Mouse (Mus musculus): Measurements from ENCODE around the gene Tmem115. TPM values are rescaled to one million over a fixed set of nuclear protein-coding genes. Genes with fewer than 3 reads are reported as not detected.
A peak's percentile ranks its signal among the peaks of the same experiment; 100 is the strongest.

Tmem115 gene
- total RNA-seq, 2 experiments from 2014 or later, result 14.8 to 15.2 TPM

DNA sequence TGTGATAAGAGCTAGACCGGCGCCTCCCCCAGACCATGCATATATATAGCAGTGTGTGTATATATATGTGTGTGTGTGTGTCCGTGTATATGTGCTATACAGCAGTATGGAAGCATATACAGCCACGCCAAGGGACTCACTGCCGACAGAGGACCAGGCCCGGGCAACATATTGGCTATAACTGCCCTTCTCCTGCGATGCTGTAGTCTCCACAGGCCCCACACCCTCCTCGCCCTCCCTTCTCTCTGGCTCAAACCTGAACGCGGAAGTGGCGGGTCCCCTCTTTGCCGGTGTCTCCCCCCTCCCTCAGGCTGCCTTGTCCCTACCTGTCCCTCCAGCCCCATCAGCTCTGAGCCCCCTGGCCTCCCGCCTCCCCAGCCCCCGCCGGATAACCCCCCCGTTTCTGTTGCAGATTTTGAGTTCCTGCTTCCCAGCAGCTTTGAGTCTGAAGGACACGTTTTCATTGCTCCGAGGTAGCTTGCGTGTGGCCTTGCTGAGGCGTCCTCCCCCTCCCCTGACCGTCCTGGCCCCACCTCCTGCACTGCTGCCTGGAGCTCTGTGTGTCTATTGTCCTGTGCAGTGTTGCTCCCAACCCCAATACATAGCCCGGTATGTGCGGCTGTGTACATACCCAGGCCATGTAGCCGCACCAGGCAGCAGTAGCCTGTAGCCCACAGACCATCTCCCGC, 11.9 kb upstream of the Tmem115 start:
- DNase-seq, result no peak

DNA sequence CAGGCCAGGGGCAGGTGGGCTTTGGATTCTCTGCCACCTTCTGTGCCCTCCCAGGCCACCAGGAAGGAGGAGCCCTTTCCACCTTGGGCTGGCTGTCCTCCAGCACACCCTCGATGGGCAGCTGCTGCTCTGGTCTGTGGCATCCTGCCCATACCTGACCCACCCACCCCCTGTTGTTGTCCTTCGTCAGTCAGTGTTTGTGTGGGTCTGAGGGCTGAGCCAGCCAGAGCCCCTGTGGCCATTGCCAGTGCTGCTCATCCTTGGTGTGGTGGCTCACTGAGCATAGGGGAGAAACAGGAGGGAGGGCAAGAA, 11.4 kb upstream of the Tmem115 start:
- DNase-seq, result no peak

DNA sequence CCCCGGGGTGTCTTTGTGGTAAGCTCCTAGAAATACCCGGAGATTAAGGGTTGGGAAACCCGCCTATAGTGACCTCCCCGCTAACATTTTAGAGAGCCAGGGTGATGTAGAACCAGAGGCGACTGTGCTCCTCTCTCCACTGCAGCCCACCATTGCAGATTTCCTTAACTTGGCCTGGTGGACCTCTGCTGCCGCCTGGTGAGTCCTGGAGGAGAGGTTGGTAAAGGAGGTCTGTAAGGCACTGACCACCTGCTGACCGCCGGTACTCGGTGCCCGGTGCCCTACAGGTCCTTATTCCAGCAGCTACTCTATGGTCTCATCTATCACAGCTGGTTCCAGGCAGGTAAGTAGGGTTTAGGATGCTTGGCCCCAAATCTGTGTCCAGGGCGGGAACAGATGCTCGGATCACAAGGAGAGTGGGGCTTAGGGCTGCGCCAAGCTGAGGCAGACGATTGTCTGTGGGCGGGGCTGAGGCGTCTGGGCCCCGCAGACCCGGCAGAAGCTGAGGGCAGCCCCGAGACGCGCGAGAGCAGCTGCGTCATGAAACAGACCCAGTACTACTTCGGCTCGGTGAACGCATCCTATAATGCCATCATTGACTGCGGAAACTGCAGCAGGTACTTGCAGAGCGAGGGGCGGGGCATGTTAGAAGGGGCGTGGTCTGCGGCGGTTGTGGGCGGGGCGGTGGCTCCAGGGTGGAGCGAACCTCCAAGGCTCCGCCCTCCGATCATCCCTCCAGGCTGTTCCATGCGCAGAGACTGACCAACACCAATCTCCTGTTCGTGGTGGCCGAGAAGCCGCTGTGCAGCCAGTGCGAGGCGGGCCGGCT, 7.3 kb upstream of the Tmem115 start:
- peak; percentile 53 for DNase-seq

DNA sequence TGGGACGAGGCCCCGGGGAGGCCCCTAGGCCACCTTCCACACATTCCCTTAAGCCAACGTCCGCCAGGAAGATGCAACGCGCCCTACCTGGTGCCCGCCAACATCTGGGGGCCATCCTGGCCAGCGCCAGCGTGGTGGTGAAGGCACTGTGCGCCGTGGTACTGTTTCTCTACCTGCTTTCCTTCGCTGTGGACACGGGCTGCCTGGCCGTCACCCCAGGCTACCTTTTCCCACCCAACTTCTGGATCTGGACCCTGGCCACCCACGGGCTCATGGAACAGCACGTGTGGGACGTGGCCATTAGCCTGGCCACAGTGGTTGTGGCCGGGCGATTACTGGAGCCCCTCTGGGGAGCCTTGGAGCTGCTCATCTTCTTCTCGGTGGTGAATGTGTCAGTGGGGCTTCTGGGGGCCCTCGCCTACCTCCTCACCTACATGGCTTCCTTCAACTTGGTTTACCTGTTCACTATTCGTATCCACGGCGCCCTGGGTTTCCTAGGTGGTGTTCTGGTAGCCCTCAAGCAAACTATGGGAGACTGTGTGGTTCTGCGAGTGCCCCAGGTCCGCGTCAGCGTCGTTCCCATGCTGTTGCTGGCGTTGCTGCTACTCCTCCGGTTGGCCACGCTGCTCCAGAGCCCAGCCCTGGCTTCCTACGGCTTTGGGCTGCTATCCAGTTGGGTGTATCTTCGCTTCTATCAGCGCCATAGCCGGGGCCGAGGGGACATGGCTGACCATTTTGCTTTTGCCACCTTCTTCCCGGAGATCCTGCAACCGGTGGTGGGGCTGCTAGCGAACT, 860 bp downstream of the Tmem115 start:
- no peak for DNase-seq

DNA sequence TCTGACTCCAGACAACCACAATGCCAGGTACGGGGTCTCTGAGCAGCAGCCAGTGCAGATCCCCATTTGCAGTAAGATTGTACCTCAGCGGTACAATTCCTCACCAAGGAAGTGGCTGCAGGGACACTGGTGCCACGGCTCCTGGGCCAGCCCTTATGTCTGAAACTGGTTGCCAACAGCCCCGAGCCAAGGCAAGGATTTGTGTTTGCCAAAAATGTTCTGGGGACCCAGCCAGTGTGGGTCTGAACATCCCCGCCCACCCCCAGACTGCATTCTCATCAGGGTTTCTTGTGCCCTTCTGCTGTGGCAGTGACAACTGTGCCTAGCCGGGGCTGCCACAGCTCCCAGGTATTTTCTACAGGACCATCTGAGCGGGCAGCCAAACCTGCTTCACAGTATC, 4.5 kb downstream of the Tmem115 start:
- DNase-seq, result no peak

DNA sequence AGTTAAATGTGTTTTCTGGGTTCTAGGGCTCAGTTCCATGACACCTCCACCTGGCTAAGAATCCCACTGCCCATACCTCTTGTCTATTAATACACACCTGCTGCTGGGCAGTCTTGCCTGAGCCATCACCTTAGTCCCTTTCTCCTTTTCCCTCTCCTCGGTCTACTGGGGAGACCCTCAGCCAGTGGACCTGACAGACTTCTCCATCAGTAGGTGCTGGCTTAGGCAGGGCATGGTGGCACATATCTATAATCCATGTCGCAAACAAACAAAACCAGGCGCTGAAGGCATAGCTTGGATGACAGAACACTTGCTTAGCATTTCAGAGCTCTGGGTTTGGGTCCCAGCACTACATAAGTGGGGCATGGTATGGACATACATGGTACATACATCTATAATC, 5.0 kb downstream of the Tmem115 start:
- no peak for DNase-seq

DNA sequence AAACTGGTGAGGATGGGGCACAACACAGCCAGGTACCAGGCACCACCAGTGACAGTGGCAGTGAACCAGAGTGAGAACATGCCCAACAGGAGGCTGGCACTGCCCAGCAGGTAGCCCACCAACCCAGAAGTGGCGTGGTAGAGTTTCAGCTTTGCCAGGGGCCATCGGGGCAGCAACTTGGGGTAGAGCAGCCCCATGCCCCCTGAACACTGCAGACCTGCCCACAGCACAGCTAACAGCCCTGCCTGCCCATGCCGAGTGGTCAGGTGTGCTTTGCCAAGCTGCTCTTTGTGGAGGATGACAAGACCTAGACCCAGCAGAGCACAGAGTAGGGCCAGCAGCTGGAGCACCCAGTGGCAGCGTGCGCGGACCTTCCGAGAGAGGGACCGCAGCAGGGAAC, 6.2 kb downstream of the Tmem115 start:
- no peak for DNase-seq

DNA sequence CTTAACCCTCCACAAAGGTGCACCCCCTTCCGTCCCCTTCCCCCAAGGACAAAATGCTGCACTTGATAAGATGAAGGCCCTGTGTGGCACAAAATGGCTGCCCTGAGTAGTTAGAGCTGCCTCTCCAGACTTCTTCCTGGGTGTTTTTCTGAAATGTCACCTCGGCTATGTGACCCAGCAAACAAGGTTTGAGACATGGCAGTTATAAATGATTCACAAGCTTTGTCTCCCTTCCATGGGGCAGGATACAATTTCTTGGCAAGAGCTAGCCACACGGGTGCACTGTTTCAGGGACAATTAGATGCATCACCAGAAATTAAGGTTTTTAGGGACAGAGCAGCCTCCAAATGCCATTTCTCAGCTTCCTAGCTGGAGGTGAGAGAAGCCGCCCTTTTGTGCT, 6.7 kb downstream of the Tmem115 start:
- no peak for DNase-seq

DNA sequence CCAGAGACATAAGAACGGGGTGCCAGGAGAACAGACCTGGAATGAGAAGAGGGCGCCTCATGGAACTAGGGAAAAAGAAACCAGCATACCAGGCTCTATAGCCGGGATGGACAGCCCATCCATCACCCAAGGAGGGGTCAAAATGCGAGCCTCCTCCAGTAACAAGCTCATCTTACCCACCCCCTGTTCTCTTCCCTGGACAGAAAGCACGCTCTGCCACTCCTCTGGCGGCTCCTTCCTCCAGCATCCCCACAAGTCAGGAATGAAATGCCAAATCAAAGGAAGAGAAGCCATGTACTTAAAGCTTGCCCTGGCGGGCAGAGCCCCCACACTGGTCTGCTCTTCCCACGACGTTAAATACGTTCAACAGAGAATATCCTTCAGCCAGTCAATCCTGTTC, 7.3 kb downstream of the Tmem115 start:
- DNase-seq, result no peak

DNA sequence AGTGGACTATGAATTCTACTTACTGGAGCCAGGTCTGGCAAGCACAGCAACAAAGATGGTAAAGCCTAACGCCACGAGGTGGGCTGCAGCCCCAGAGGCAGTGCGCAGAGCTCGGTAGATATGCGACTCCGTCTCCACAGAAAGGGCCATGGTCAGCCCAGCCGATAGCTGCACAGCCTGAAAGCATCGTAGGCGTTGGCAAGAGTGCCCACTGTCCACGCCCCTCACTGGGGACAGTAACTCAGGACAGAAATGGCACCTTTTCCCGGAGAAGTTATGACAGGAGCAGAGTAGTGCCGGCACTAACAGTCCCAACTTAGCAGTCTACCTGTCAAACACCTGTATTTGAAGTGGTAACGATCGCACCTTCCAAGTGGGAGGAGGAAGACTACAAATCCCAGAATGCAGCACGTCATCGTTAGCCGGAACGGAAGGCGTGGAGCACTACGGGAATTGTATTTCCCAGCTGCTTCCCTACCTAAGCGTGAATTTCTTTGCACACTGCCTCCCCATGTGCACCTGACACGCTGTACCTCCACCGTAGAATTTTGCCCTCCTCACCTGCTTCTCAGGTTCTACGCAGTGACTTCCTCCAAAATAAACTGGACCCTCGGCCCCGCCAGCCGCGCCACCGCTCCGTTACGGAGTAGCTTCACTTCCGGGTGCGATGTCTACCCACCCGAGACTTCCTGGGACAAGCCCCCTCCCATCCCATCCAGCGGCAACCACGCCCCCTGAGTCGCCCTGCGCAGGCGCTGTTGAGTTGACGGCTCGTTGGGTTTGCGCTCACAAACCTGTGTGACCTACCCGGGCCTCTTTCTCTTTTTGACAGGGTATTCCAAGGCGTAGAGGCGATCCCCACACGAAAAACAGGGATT, 8.0 kb downstream of the Tmem115 start, which contains the start of the genes Cyb561d2 and Nprl2:
Cyb561d2 (minus strand) TSS at position 720 of the 878 bp plus-strand sequence.
Nprl2 (plus strand) TSS at position 753 of the 878 bp plus-strand sequence.
- peak; percentile 92 for DNase-seq

DNA sequence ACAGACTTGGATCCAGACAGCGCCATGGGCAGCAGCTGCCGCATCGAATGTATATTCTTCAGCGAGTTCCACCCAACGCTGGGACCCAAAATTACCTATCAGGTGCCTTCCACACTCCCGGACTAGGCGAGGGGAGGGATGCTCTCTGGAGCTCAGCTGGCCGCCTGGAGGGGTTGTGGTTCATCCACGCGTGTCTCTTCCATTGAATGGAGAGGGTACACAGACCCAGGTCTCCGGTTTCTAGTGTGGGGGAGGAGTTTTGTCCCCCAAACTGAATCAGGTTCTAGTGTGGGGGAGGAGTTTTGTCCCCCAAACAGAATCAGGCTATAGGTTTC, 8.6 kb downstream of the Tmem115 start:
- DNase-seq, result no peak

DNA sequence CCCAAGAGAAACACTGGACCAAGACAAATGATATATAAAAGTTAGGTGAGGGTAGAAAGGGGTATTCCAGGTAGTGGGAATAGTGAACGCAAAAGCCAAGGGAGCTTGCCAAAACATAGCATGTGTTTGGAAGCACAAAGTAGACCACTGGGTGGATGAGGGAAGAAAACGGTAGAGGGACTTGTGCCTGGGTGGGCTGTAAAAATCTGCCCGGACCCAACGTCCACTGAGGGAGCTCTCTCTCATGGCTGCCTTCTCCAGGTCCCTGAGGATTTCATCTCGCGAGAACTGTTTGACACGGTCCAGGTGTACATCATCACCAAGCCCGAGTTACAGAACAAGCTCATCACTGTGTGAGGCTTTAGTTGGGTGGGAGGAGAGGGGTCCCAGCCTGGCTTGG, 9.0 kb downstream of the Tmem115 start:
- DNase-seq, result no peak

DNA sequence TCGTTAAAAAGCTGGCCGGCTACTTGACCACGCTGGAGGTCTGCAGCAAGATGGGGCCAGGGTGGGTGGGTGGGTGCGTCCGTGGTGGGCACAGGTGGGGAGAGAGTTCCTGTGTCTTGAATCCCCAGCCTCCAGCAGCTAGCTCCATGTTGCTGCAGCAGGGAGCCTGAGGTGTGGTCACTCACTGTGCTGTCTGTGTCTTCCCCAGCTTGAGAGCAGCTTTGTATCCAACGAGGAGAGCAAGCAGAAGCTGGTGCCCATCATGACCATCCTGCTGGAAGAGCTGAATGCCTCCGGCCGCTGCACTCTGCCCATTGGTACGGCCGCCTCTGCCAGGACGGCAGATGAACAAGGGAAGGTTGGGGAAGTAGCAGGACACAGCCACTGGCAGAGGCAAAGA, 9.6 kb downstream of the Tmem115 start:
- DNase-seq, result no peak

DNA sequence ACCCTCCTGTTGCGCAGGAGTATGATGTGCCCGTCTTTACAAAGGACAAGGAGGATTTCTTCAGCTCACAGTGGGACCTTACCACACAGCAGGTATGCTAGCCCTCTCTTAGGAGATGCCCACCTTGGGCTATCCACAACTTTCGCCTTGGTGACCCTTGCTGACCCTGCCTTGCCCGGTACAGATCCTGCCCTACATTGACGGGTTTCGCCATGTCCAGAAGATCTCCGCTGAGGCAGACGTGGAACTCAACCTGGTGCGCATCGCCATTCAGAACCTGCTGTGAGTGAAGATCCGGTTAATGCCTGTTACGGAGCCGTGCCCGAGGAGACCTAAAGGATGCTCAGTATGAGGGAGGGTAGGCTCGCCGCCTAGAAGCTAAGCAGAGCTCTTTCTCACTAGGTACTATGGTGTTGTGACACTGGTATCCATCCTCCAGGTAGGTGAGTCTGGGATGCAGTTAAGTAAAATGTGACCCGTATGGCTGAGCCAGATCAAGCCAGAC, 10.5 kb downstream of the Tmem115 start:
- DNase-seq, result no peak

DNA sequence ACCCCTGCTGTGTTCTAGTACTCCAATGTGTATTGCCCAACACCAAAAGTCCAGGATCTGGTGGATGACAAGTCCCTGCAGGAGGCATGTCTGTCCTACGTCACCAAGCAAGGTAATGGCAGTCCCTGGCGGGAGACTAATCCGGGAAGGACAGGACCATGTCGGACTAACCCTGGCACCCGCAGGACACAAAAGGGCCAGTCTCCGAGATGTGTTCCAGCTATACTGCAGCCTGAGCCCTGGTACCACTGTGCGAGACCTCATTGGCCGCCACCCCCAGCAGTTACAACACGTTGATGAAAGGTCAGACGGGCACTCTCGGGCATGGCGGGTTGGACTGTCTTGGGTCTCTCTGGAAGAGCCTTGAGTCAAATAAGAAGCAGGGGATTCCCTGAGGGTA, 11.0 kb downstream of the Tmem115 start:
- DNase-seq, result no peak

DNA sequence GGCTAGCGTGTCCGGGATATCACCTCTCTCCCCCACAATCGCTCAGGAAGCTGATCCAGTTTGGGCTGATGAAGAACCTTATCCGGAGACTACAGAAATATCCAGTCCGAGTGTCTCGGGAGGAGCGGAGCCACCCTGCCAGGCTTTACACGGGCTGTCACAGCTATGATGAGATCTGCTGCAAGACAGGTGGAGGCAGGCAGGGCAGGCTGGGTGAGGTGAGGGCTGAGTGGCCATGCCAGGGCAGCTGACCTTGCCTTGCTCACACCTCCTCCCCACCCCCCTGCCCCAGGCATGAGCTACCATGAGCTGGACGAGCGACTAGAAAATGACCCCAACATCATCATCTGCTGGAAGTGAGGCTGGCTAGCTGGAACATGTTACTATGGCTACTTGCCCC, 11.5 kb downstream of the Tmem115 start:
- no peak for DNase-seq

DNA sequence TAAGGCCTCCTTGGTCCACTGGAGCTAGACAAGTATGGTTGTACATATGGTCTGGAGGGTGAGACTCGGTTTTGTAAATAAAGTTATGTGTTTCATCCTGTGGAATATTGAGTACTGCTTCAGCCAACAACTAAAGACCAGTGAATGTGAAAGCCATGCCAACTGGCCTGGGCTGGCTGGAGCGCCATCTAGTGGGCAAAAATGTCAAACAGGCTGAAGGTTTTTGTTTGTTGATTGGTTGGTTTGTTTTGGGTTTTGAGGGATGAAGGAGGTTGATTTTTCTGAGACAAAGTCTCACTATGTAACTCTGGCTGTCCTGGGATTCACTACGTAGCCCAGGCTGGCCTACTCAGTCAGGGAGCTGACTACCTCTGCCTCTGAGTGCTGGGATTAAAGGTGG, 11.9 kb downstream of the Tmem115 start:
- DNase-seq, result peak; percentile 58

DNA sequence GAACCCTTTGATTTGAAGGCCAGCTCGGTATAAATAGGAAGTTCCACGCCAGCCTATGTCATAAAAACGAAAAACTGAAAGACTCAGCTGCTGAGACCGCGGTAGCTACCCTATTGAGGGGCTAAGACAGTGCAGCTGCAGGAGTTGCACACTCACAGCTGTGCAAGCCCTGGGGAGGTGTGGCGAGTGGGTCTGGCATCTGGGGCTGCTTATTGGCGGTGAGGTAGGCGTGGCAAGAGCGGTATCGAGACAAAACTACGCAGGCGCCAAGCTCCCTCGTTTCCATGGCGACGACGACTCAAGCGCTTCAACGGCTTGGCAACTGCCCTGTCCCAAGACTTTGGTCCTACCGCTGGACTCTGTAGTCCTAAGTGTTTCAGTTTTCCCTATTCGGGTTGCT, 13.3 kb downstream of the Tmem115 start, which contains the start of gene Zmynd10:
Zmynd10 (plus strand) TSS at position 273 of the 400 bp plus-strand sequence.
- DNase-seq, result peak; percentile 84

DNA sequence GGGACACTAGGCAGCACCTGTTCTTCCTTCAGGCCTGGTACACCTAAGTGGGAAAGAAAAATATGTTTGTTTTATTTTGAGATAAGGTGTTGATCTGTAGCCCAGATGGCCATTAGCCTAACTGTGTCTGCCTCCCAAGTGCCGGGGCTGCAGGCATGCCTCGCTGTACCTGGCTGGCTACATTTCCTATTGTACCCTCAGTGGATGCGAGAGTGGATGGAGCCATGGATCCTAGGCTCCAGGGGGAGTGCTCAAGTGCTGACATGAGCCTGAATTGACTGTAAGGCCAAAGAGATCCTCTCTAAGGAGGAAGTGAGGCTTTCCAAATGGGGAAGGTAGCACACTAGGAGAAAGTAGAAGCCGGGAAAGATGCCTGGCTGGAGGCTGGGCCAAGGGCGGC, 14.2 kb downstream of the Tmem115 start:
- no peak for DNase-seq

DNA sequence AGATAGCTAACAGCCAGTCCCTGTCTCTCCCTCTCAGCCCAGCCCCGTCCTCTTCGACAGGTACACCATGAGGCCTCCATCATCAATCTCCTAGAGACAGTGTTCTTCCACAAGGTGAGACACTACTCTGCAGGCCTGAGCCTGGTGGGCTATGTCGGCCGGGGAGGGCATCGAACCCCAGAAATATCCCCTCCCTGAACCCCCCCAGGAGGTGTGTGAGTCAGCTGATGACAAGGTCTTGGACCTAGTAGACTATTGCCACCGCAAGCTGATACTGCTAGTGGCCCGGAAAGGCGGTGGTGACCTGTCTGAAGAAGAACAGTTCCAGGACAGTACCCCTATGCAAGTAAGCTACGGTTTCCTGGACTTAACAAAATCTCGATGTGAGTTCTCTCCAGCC, 15.1 kb downstream of the Tmem115 start:
- no peak for DNase-seq

DNA sequence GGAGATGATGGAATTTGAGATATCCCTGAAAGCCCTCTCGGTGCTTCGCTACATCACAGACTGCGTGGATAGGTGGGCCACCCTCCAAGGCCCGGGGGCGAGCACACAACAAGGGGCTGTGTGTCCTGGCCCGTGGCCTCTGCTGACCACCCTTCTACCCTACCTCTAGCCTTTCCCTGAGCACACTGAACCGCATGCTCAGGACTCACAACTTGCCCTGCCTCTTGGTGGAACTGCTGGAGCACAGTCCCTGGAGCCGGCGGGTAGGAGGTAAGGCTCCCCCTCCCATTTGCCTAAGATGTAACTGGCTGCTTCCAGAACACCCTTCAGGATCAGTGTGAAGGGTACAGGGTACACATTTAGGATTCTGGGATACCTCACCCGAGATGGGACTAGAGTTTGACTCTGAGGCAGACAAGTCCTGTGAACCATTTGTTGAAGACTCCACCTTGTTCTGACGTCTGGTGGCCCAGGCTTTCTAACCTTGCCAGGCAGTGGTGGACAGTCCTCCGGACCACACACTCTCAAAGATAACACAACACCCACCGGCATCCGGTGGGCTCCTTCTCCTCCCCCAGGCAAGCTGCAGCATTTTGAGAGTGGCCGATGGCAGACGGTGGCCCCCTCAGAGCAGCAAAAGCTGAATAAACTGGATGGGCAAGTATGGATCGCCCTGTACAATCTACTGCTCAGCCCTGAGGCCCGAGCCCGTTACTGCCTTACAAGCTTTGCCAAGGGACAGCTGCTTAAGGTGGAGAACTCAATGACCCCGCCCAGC, 15.7 kb downstream of the Tmem115 start:
- no peak for DNase-seq

Measured in gastrocnemius, postnatal 25 days (tissue).